Mouse (Mus musculus) heart, embryonic 11.5 days (tissue): Measurements from ENCODE around the gene Spry1. TPM values are rescaled to one million over a fixed set of nuclear protein-coding genes. Genes with fewer than 3 reads are reported as not detected.

ENCODE experiments used
- ATAC-seq: fragments of 200-750 bp; cut with Nextera tagmentation; replicated peaks from 2 replicates; pipeline ENCODE4 v1.8.0; 2017; ENCODE audit warnings: moderate library complexity; ENCODE audit not compliant: insufficient number of reproducible peaks, low FRiP score, low TSS enrichment
- H3K27ac ChIP-seq: fragments of 300-500 bp; sonication (generic); 2 replicates; pipeline ENCODE4 v1.5.1; 2014; ENCODE audit warnings: mild to moderate bottlenecking, low read depth, low read length
- H3K27me3 ChIP-seq: fragments of 300-500 bp; sonication (generic); 2 replicates; pipeline ENCODE4 v1.6.1; 2014; ENCODE audit warnings: mild to moderate bottlenecking, low read length, mixed read lengths; ENCODE audit not compliant: control insufficient read depth, insufficient read depth
- H3K36me3 ChIP-seq: fragments of 300-500 bp; sonication (generic); 2 replicates; pipeline ENCODE4 v1.6.1; 2014; ENCODE audit warnings: mild to moderate bottlenecking, low read length, moderate library complexity, mixed read lengths; ENCODE audit not compliant: control insufficient read depth, insufficient read depth
- H3K4me1 ChIP-seq: fragments of 300-500 bp; sonication (generic); 2 replicates; pipeline ENCODE4 v1.6.1; 2014; ENCODE audit warnings: low read length; ENCODE audit not compliant: control insufficient read depth, insufficient read depth
- H3K4me2 ChIP-seq: fragments of 300-500 bp; sonication (generic); 2 replicates; pipeline ENCODE4 v1.6.1; 2014; ENCODE audit warnings: mild to moderate bottlenecking, moderate library complexity
- H3K4me3 ChIP-seq: fragments of 300-500 bp; sonication (generic); 2 replicates; pipeline ENCODE4 v1.5.1; 2014; ENCODE audit warnings: low read depth, low read length
- H3K9ac ChIP-seq: fragments of 300-500 bp; sonication (generic); 2 replicates; pipeline ENCODE4 v1.6.1; 2014; ENCODE audit warnings: mild to moderate bottlenecking, low read depth, low read length, moderate library complexity
- H3K9me3 ChIP-seq: fragments of 300-500 bp; sonication (generic); replicated peaks from 2 replicates; pipeline ENCODE4 v1.6.1; 2016; ENCODE audit warnings: low read length; ENCODE audit not compliant: control insufficient read depth
- WGBS: fragments of 180-500 bp; shearing (Covaris S2); extraction: QIAGEN DNeasy Blood & Tissue Kit; methylation state at CpG from one replicate; pipeline ENCODE4 v1.1.7; 2014; ENCODE audit not compliant: insufficient replicate concordance; 5-methylcytosine and 5-hydroxymethylcytosine counted together
- polyA plus RNA-seq: library from polyadenylated mRNA; unstranded; fragments of >200 nt; fragmentation: Nextera tagmentation; extraction: Ambion mirVana; gene quantifications from 2 replicates; pipeline ENCODE4 v1.2.1, GENCODE M21; 2014

The Spry1 gene
- polyA plus RNA-seq, 1 experiment from 2014 or later = 6.3 TPM

GRCm38 (mm10) chr3:37654787-37655186, 15.0 kb downstream of the Spry1 start:
- 0 out of 2 replicates have a peak overlapping the region, but pooled peaks have one; percentile 47 for H3K9ac ChIP-seq
- no peak for ATAC-seq

GRCm38 (mm10) chr3:37655933-37656633, 16.3 kb downstream of the Spry1 start:
- 24% methylated on average over 20 of the region's 20 CpGs for WGBS
- ATAC-seq = no peak
- H3K27ac ChIP-seq = no peak overlapping the region
- no peaks in the 10 kb centered on the region for H3K36me3 ChIP-seq
- H3K4me1 ChIP-seq = peaks cover 9% of the 10 kb centered on the region
- peak overlapping the region; percentile 62 for H3K4me2 ChIP-seq
- H3K9me3 ChIP-seq = no peaks in the 10 kb centered on the region
- H3K9ac ChIP-seq = peak overlapping the region; percentile 52; the same call in 1 of the 2 replicates
- H3K4me3 ChIP-seq = peak overlapping the region; percentile 26
- H3K27me3 ChIP-seq = peaks cover 13% of the 10 kb centered on the region

More at GRCm38 (mm10) chr3:37654787-37655186, 15.0 kb downstream of the Spry1 start:
- Histone ChIP-seq H3K27ac (no peak overlapping the region), H3K4me3 (peak overlapping the region; percentile 29), H3K4me1 (peaks cover 9% of the 10 kb centered on the region), H3K9me3 (no peaks in the 10 kb centered on the region), H3K27me3 (peaks cover 16% of the 10 kb centered on the region), H3K36me3 (no peaks in the 10 kb centered on the region), H3K4me2 (peak overlapping the region; percentile 62)
- 34% methylated on average over 6 of the region's 6 CpGs for WGBS

- Histone ChIP-seq H3K4me3 (no peak overlapping the region), H3K9me3 (no peaks in the 10 kb centered on the region), H3K4me1 (peaks cover 9% of the 10 kb centered on the region), H3K4me2 (peak overlapping the region; percentile 54), H3K27me3 (peaks cover 16% of the 10 kb centered on the region), H3K9ac (peak overlapping the region; percentile 23; the same call in 1 of the 2 replicates), H3K27ac (no peak overlapping the region), H3K36me3 (no peaks in the 10 kb centered on the region)
- WGBS = 3% methylated on average over 8 of the region's 8 CpGs
- ATAC-seq = no peak
These were observed 17.3 kb downstream of the Spry1 start for GRCm38 (mm10) chr3:37657009-37657408.

- Histone ChIP-seq H3K9ac (no peak overlapping the region), H3K4me3 (no peak overlapping the region), H3K36me3 (no peaks in the 10 kb centered on the region), H3K9me3 (no peaks in the 10 kb centered on the region), H3K4me1 (peaks cover 9% of the 10 kb centered on the region), H3K27me3 (peaks cover 12% of the 10 kb centered on the region), H3K4me2 (no peak overlapping the region), H3K27ac (no peak overlapping the region)
- ATAC-seq = no peak
- WGBS = 46% methylated on average over 5 of the region's 5 CpGs
These were observed 18.4 kb downstream of the Spry1 start for GRCm38 (mm10) chr3:37658155-37658554.

- no peak overlapping the region for H3K4me3 ChIP-seq
- H3K27ac ChIP-seq = no peak overlapping the region
- no peak overlapping the region for H3K4me2 ChIP-seq
- no peak for ATAC-seq
- 47% methylated on average over 6 of the region's 6 CpGs for WGBS
- peaks cover 6% of the 10 kb centered on the region for H3K4me1 ChIP-seq
- no peak overlapping the region for H3K9ac ChIP-seq
- no peaks in the 10 kb centered on the region for H3K36me3 ChIP-seq
- H3K9me3 ChIP-seq = no peaks in the 10 kb centered on the region
- peaks cover 12% of the 10 kb centered on the region for H3K27me3 ChIP-seq
These were observed 19.9 kb downstream of the Spry1 start for GRCm38 (mm10) chr3:37659621-37660020.

- Histone ChIP-seq H3K9ac (no peak overlapping the region), H3K36me3 (no peaks in the 10 kb centered on the region), H3K9me3 (peaks cover 19% of the 10 kb centered on the region), H3K4me3 (no peak overlapping the region), H3K27ac (no peak overlapping the region), H3K4me2 (no peak overlapping the region), H3K27me3 (peaks cover 5% of the 10 kb centered on the region; the same call in 1 of the 2 replicates), H3K4me1 (0 out of 2 replicates have a peak, but pooled peaks cover 2% of the 10 kb centered on the region)
- peak; percentile 63; the same call in 1 of the 2 replicates for ATAC-seq
- 20% methylated on average over 9 of the region's 9 CpGs for WGBS
These were observed 26.8 kb downstream of the Spry1 start for GRCm38 (mm10) chr3:37666291-37667118.

- Histone ChIP-seq H3K27ac (no peak overlapping the region), H3K36me3 (no peaks in the 10 kb centered on the region), H3K4me3 (no peak overlapping the region), H3K9me3 (peaks cover 19% of the 10 kb centered on the region), H3K4me2 (no peak overlapping the region), H3K27me3 (peaks cover 5% of the 10 kb centered on the region; the same call in 1 of the 2 replicates), H3K4me1 (peaks cover 5% of the 10 kb centered on the region), H3K9ac (no peak overlapping the region)
- WGBS = 40% methylated on average over 2 of the region's 2 CpGs
- no peak for ATAC-seq
These were observed 27.3 kb downstream of the Spry1 start for GRCm38 (mm10) chr3:37667119-37667467.

GRCm38 (mm10) chr3:37667736-37668135, 28.0 kb downstream of the Spry1 start:
- WGBS = 31% methylated on average over 7 of the region's 7 CpGs

More at GRCm38 (mm10) chr3:37667736-37668135, 28.0 kb downstream of the Spry1 start:
- Histone ChIP-seq H3K4me1 (peaks cover 8% of the 10 kb centered on the region), H3K36me3 (no peaks in the 10 kb centered on the region), H3K9ac (no peak overlapping the region), H3K27ac (no peak overlapping the region), H3K4me2 (no peak overlapping the region), H3K4me3 (no peak overlapping the region), H3K9me3 (peaks cover 19% of the 10 kb centered on the region), H3K27me3 (peaks cover 5% of the 10 kb centered on the region; the same call in 1 of the 2 replicates)
- ATAC-seq = no peak
